Comparison of ENCODE assay signal across 8 mouse cellular contexts in the genomic region with DNA sequence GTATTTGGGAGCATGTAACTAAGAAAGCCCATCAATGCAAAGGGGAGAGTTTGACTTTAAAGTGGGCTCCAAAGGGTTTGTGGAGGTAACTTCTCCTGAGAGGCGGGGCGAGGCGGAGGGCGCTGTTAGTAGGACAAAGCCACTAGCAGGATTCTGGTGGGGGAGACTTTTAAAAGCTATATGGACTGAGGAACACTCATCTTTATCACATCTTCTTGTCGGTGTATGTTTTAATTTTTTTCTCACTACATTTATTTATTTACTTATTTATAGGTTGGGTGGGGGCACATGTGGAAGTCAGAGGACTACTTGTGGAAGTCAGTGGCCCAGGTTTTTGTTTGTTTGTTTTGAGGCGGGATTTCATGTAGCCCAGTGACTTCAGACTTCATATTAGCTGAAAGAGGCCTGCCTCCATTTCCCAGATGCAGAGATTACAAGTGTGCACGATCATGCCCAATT. TPM values are rescaled to one million over a fixed set of nuclear protein-coding genes. Genes with fewer than 3 reads are reported as not detected.
DNase-seq lines count a peak whose midpoint lies in the region; ATAC-seq and TF ChIP-seq lines count a peak whose summit lies in the region.

No protein-coding gene starts in this region.

- no peaks in the 10 kb centered on the region for H3K36me3 ChIP-seq in thymus, adult 2 months (ENCODE audit: control insufficient read depth, insufficient read depth, low read length)
- H3K36me3 ChIP-seq in limb, embryonic 15.5 days = no peaks in the 10 kb centered on the region
- no peaks in the 10 kb centered on the region for H3K36me3 ChIP-seq in stomach, embryonic 16.5 days (ENCODE audit: control insufficient read depth, insufficient read depth, low read length)

- peak overlapping the region; percentile 44; the same call in 1 of the 2 replicates for H3K9ac ChIP-seq in limb, embryonic 15.5 days
- peak overlapping the region; percentile 90 for H3K9ac ChIP-seq in stomach, embryonic 16.5 days (ENCODE audit: low read length)

- 26% methylated on average over 7 of the region's 7 CpGs for WGBS in thymus, adult 2 months
- WGBS in limb, embryonic 15.5 days = 27% methylated on average over 7 of the region's 7 CpGs
- 24% methylated on average over 7 of the region's 7 CpGs for WGBS in stomach, embryonic 16.5 days

- H3K4me1 ChIP-seq in thymus, adult 2 months (replicated peaks; ENCODE audit: control insufficient read depth, insufficient read depth, low read length) = peaks cover 24% of the 10 kb centered on the region
- H3K4me1 ChIP-seq in limb, embryonic 15.5 days = peaks cover 20% of the 10 kb centered on the region; the same call in 1 of the 2 replicates
- H3K4me1 ChIP-seq in stomach, embryonic 16.5 days (ENCODE audit: control insufficient read depth, insufficient read depth, low read length) = peaks cover 8% of the 10 kb centered on the region; the same call in 1 of the 2 replicates

- peak overlapping the region; percentile 87 for H3K27ac ChIP-seq in thymus, adult 2 months (ENCODE audit: control insufficient read depth, insufficient read depth, low read length)
- peak overlapping the region; percentile 92 for H3K27ac ChIP-seq in limb, embryonic 15.5 days
- peak overlapping the region; percentile 98 for H3K27ac ChIP-seq in stomach, embryonic 16.5 days (ENCODE audit: low read length)

- peak overlapping the region; percentile 40 for H3K4me3 ChIP-seq in thymus, adult 2 months (ENCODE audit: control insufficient read depth, insufficient read depth, low read length)
- H3K4me3 ChIP-seq in limb, embryonic 15.5 days = peak overlapping the region; percentile 46
- H3K4me3 ChIP-seq in stomach, embryonic 16.5 days (replicated peaks; ENCODE audit: low read length) = peak overlapping the region; percentile 55

- TF ChIP-seq CTCF in thymus, adult 2 months (IDR thresholded peaks at IDR 0.05; ENCODE audit: borderline replicate concordance, control insufficient read depth, extremely low read depth, insufficient read depth, low read length, poor library complexity) = no peak

- peak; percentile 41 for DNase-seq in embryo, embryonic 11 days
- DNase-seq in embryo, embryonic 10.5 days (ENCODE audit: low spot score) = no peak
- no peak for DNase-seq in thymus, adult 2 months
- no peak for DNase-seq in thymus, adult 18-20 months
- no peak for DNase-seq in urinary bladder, postnatal 14 days (ENCODE audit: low spot score)
- no peak for DNase-seq in cerebellum, postnatal 14 days

- TF ChIP-seq POLR2A in thymus, adult 2 months (IDR thresholded peaks at IDR 0.05; ENCODE audit: control insufficient read depth, extremely low read depth, insufficient read depth, low read length, poor library complexity) = no peak

- peak overlapping the region; percentile 68 for H3K4me2 ChIP-seq in limb, embryonic 15.5 days
- peak overlapping the region; percentile 88 for H3K4me2 ChIP-seq in stomach, embryonic 16.5 days (ENCODE audit: low read depth, low read length)

- no peaks in the 10 kb centered on the region for H3K27me3 ChIP-seq in thymus, adult 2 months (ENCODE audit: control insufficient read depth, insufficient read depth, low read length)
- H3K27me3 ChIP-seq in limb, embryonic 15.5 days = no peaks in the 10 kb centered on the region
- no peaks in the 10 kb centered on the region for H3K27me3 ChIP-seq in stomach, embryonic 16.5 days (ENCODE audit: control insufficient read depth, insufficient read depth, low read length)

- H3K9me3 ChIP-seq in limb, embryonic 15.5 days = no peaks in the 10 kb centered on the region
- no peaks in the 10 kb centered on the region for H3K9me3 ChIP-seq in stomach, embryonic 16.5 days (replicated peaks; ENCODE audit: control insufficient read depth, low read length)

- ATAC-seq in limb, embryonic 15.5 days (ENCODE audit: insufficient number of reproducible peaks, low FRiP score, low TSS enrichment, low read depth) = no peak
- ATAC-seq in stomach, embryonic 16.5 days (ENCODE audit: insufficient read depth, low FRiP score) = no peak

RNA-seq across cellular contexts. Expression of gene Zfp13, which starts 0.3 kb away (rescaled TPM):
- polyA plus RNA-seq in thymus, adult 2 months (2012; rRNA removed) = 2.5 and 3.0 TPM in 2 replicates
- 12.4 and 12.9 TPM in 2 replicates for polyA plus RNA-seq in limb, embryonic 15.5 days (2015; fragmentation: Nextera tagmentation; extraction: Ambion mirVana)
- polyA plus RNA-seq in stomach, embryonic 16.5 days (2015; fragmentation: Nextera tagmentation; extraction: Ambion mirVana) = 11.5 and 11.8 TPM in 2 replicates

RNA-seq across cellular contexts. Expression of gene Zscan10, which starts 1.0 kb away (rescaled TPM):
- 0.18 and 0.20 TPM in 2 replicates for polyA plus RNA-seq in thymus, adult 2 months (2012; rRNA removed)
- polyA plus RNA-seq in limb, embryonic 15.5 days (2015; fragmentation: Nextera tagmentation; extraction: Ambion mirVana) = 0.16 and 0.18 TPM in 2 replicates
- polyA plus RNA-seq in stomach, embryonic 16.5 days (2015; fragmentation: Nextera tagmentation; extraction: Ambion mirVana) = 0.15 TPM in 1 of 2 replicates, not detected in the other

RNA-seq across cellular contexts. Expression of gene Zfp213, which starts 35.6 kb away (rescaled TPM):
- 23.5 and 24.4 TPM in 2 replicates for polyA plus RNA-seq in thymus, adult 2 months (2012; rRNA removed)
- 17.5 and 18.2 TPM in 2 replicates for polyA plus RNA-seq in limb, embryonic 15.5 days (2015; fragmentation: Nextera tagmentation; extraction: Ambion mirVana)
- polyA plus RNA-seq in stomach, embryonic 16.5 days (2015; fragmentation: Nextera tagmentation; extraction: Ambion mirVana) = 15.1 and 17.2 TPM in 2 replicates

RNA-seq across cellular contexts. Expression of gene Mmp25, which starts 45.4 kb away (rescaled TPM):
- 7.2 and 7.4 TPM in 2 replicates for polyA plus RNA-seq in thymus, adult 2 months (2012; rRNA removed)
- 0.79 and 0.86 TPM in 2 replicates for polyA plus RNA-seq in limb, embryonic 15.5 days (2015; fragmentation: Nextera tagmentation; extraction: Ambion mirVana)
- polyA plus RNA-seq in stomach, embryonic 16.5 days (2015; fragmentation: Nextera tagmentation; extraction: Ambion mirVana) = 0.74 and 0.79 TPM in 2 replicates
